ENCODE assay signal across 8 mouse cellular contexts in the genomic region with DNA sequence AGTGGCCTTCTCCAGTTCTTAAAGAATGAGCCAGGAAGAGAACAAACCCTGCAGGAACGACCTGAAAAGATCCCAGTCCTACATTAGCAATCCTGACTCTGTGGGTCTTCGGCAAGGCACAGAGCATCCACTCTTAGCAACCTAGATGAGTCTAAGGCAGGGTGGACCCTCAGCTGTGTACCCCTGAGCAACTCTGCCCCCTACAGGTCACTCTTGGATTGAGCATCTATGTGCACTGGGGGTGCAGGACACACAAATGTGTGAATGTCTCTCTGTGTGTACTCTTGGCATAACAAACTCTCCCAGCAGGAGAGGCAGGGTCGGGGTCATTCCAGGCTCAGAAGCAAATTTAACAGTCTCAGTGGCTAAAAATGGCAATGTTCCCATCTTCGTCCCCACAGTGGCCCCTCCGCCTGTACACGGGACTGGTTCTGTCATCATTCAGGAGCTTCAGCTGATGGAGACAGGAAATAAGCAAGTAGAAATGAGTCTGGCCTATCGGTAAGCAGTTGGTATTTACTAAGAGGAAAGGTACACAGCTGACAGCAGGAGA. TPM values are rescaled to one million over a fixed set of nuclear protein-coding genes. Genes with fewer than 3 reads are reported as not detected.
DNase-seq lines count a peak whose midpoint lies in the region; ATAC-seq and TF ChIP-seq lines count a peak whose summit lies in the region.

No protein-coding gene starts in this region.

- peak; percentile 31 for DNase-seq in kidney, adult 2 months
- DNase-seq in kidney, adult 8-10 months = no peak
- peak; percentile 75 to 77 for DNase-seq in B cell, adult 2 months
- peak; percentile 56 for DNase-seq in NIH3T3 (ENCODE audit: low read depth)
- no peak for DNase-seq in stomach, postnatal 0 days (ENCODE audit: low spot score)
- DNase-seq in cerebellum, adult 9-11 months = no peak
- DNase-seq in adrenal gland, adult 2 months = no peak

- no peak overlapping the region for H3K9ac ChIP-seq in intestine, postnatal 0 days (ENCODE audit: low read depth, low read length)
- no peak overlapping the region for H3K9ac ChIP-seq in stomach, postnatal 0 days (ENCODE audit: low read length)

- H3K27me3 ChIP-seq in kidney, adult 2 months (replicated peaks; ENCODE audit: control insufficient read depth, insufficient read depth, low read length) = no peaks in the 10 kb centered on the region
- H3K27me3 ChIP-seq in intestine, postnatal 0 days (replicated peaks; ENCODE audit: control insufficient read depth, insufficient read depth, low read length) = no peaks in the 10 kb centered on the region
- H3K27me3 ChIP-seq in stomach, postnatal 0 days (ENCODE audit: control insufficient read depth, insufficient read depth, low read length) = no peaks in the 10 kb centered on the region

- no peaks in the 10 kb centered on the region; the same call in 1 of the 2 replicates for H3K4me1 ChIP-seq in kidney, adult 2 months (ENCODE audit: control insufficient read depth, insufficient read depth, low read length)
- no peaks in the 10 kb centered on the region for H3K4me1 ChIP-seq in intestine, postnatal 0 days (replicated peaks; ENCODE audit: control insufficient read depth, insufficient read depth, low read length)
- no peaks in the 10 kb centered on the region for H3K4me1 ChIP-seq in stomach, postnatal 0 days (replicated peaks; ENCODE audit: control insufficient read depth, insufficient read depth)

- WGBS in kidney, adult 2 months = 45% methylated on average over 7 of the region's 7 CpGs
- 59% methylated on average over 7 of the region's 7 CpGs for WGBS in intestine, postnatal 0 days
- 55% methylated on average over 7 of the region's 7 CpGs for WGBS in stomach, postnatal 0 days

- H3K9me3 ChIP-seq in intestine, postnatal 0 days (ENCODE audit: control insufficient read depth) = no peaks in the 10 kb centered on the region
- H3K9me3 ChIP-seq in stomach, postnatal 0 days (ENCODE audit: control insufficient read depth, low read length) = no peaks in the 10 kb centered on the region

- H3K4me3 ChIP-seq in kidney, adult 2 months (ENCODE audit: insufficient read depth, low read depth, low read length) = no peak overlapping the region
- no peak overlapping the region for H3K4me3 ChIP-seq in intestine, postnatal 0 days (ENCODE audit: low read depth, low read length)
- no peak overlapping the region for H3K4me3 ChIP-seq in stomach, postnatal 0 days (ENCODE audit: low read depth, low read length)

- TF ChIP-seq POLR2A in kidney, adult 2 months (IDR thresholded peaks at IDR 0.05; ENCODE audit: low read depth, low read length) = no peak

- TF ChIP-seq EP300 in stomach, postnatal 0 days (optimal IDR thresholded peaks at IDR 0.05) = no peak

- TF ChIP-seq CTCF in kidney, adult 2 months (conservative IDR thresholded peaks at IDR 0.05; ENCODE audit: insufficient read depth, insufficient read length, low read depth, low read length) = peak; percentile 58
- peak; percentile 66 for TF ChIP-seq CTCF in intestine, postnatal 0 days (IDR thresholded peaks at IDR 0.05; ENCODE audit: low read depth)
- peak; percentile 69 for TF ChIP-seq CTCF in stomach, postnatal 0 days (IDR thresholded peaks at IDR 0.05; ENCODE audit: low read depth)

- H3K4me2 ChIP-seq in intestine, postnatal 0 days (replicated peaks; ENCODE audit: low read depth) = no peak overlapping the region
- no peak overlapping the region for H3K4me2 ChIP-seq in stomach, postnatal 0 days (replicated peaks; ENCODE audit: low read depth)

- ATAC-seq in intestine, postnatal 0 days = no peak
- 0 out of 2 replicates have a peak, but pooled peaks have one; percentile 38 for ATAC-seq in stomach, postnatal 0 days (ENCODE audit: low FRiP score, low TSS enrichment)

- no peaks in the 10 kb centered on the region for H3K36me3 ChIP-seq in kidney, adult 2 months (ENCODE audit: control insufficient read depth, insufficient read depth, low read length)
- H3K36me3 ChIP-seq in intestine, postnatal 0 days (ENCODE audit: control insufficient read depth, insufficient read depth) = no peaks in the 10 kb centered on the region
- no peaks in the 10 kb centered on the region for H3K36me3 ChIP-seq in stomach, postnatal 0 days (ENCODE audit: control insufficient read depth, insufficient read depth, low read length)

- H3K27ac ChIP-seq in kidney, adult 2 months (ENCODE audit: insufficient read depth, low read depth, low read length) = no peak overlapping the region
- H3K27ac ChIP-seq in intestine, postnatal 0 days (ENCODE audit: low read depth, low read length) = no peak overlapping the region
- H3K27ac ChIP-seq in stomach, postnatal 0 days (replicated peaks) = peak overlapping the region; percentile 18

RNA-seq across cellular contexts. Expression of a gene that starts 39.3 kb away (rescaled TPM):
- 20.4 and 22.1 TPM in 2 replicates for polyA plus RNA-seq in kidney, adult 2 months (2012; rRNA removed)
- polyA plus RNA-seq in intestine, postnatal 0 days (2015; fragmentation: Nextera tagmentation; extraction: Ambion mirVana) = 6.7 and 7.4 TPM in 2 replicates
- polyA plus RNA-seq in stomach, postnatal 0 days (2015; fragmentation: Nextera tagmentation; extraction: Ambion mirVana) = 5.1 and 5.3 TPM in 2 replicates
- total RNA-seq in adrenal gland, adult 2 months (2021) = 10 to 100 TPM; 21.9 to 25.7 TPM
- polyA plus RNA-seq in adrenal gland, adult 2 months (2012; rRNA removed) = 13.0 and 13.1 TPM in 2 replicates

Comparison
In these comparisons a context has a peak if more than half of its experiments do, and no peak if none do; other contexts are left out.
1. DNase-seq: peak in kidney, adult 2 months (single experiment), B cell, adult 2 months (2 of 2) and NIH3T3 (single experiment); none in kidney, adult 8-10 months (0 of 2), stomach, postnatal 0 days (single experiment), cerebellum, adult 9-11 months (single experiment) and adrenal gland, adult 2 months (single experiment).
2. Peak in every context shown above with its lines, with median percentiles within 50 percentile points of each other: CTCF ChIP-seq.